Mouse (Mus musculus) liver, embryonic 13.5 days (tissue): ENCODE results near the gene Cckar. TPM values are rescaled to one million over a fixed set of nuclear protein-coding genes. Genes with fewer than 3 reads are reported as not detected.

Experiments
- ATAC-seq: fragments of 200-750 bp; cut with Nextera tagmentation; 2 replicates; pipeline ENCODE4 v1.8.0; 2017; ENCODE audit warnings: low read depth, mild to moderate bottlenecking, moderate number of reproducible peaks, moderate library complexity
- DNase-seq: peaks from one replicate; pipeline ENCODE4 v3.0.0; 2022
- H3K27ac ChIP-seq: fragments of 300-500 bp; sonication (generic); 2 replicates; pipeline ENCODE4 v1.5.1; 2015; ENCODE audit warnings: moderate library complexity, mild to moderate bottlenecking, inconsistent platforms
- H3K27me3 ChIP-seq: fragments of 300-500 bp; sonication (generic); 2 replicates; pipeline ENCODE4 v1.6.1; 2015; ENCODE audit warnings: mild to moderate bottlenecking, inconsistent platforms
- H3K36me3 ChIP-seq: fragments of 300-500 bp; sonication (generic); 2 replicates; pipeline ENCODE4 v1.6.1; 2015; ENCODE audit warnings: mild to moderate bottlenecking, inconsistent platforms
- H3K4me1 ChIP-seq: fragments of 300-500 bp; sonication (generic); replicated peaks from 2 replicates; pipeline ENCODE4 v1.6.1; 2015; ENCODE audit warnings: inconsistent platforms
- H3K4me2 ChIP-seq: fragments of 300-500 bp; sonication (generic); 2 replicates; pipeline ENCODE4 v1.6.1; 2015; ENCODE audit warnings: inconsistent platforms, mild to moderate bottlenecking, moderate library complexity
- H3K4me3 ChIP-seq: fragments of 300-500 bp; sonication (generic); replicated peaks from 2 replicates; pipeline ENCODE4 v1.5.1; 2015; ENCODE audit warnings: mild to moderate bottlenecking, inconsistent platforms
- H3K9ac ChIP-seq: fragments of 300-500 bp; sonication (generic); 2 replicates; pipeline ENCODE4 v1.6.1; 2015; ENCODE audit warnings: mild to moderate bottlenecking, inconsistent platforms
- H3K9me3 ChIP-seq: fragments of 300-500 bp; sonication (generic); replicated peaks from 2 replicates; pipeline ENCODE4 v1.6.1; 2016; ENCODE audit warnings: inconsistent platforms
- WGBS: fragments of 180-500 bp; shearing (Covaris S2); methylation state at CpG from one replicate; pipeline ENCODE4 v1.1.7; 2015; ENCODE audit not compliant: insufficient replicate concordance; 5-methylcytosine and 5-hydroxymethylcytosine counted together
- polyA plus RNA-seq: library from polyadenylated mRNA; unstranded; fragments of >200 nt; fragmentation: Nextera tagmentation; extraction: Ambion mirVana; gene quantifications from 2 replicates; pipeline ENCODE4 v1.2.1, GENCODE M21; 2015

Cckar gene
- polyA plus RNA-seq, 1 experiment from 2014 or later = 0.07 TPM

DNA sequence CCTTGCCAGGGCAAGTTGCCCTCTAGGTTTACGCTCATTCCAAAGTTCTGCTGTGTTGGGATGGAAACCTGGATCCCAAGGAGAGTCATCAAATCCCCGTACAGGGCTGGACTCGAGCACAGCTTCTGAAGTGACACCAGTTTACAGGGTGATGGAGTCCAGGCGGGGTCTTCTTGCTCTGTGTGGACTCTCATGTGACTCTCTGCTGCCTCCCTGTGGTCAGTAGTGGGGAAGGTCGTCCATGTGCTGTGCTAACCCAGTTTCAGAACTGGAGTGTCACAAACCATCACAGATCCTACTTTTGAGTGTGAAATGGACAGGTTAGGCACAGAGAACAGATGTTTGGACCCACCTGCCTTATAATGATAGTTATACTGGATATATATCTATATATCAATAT, 35.2 kb downstream of the Cckar start:
- H3K36me3 ChIP-seq = no peaks in the 10 kb centered on the region
- no peak overlapping the region for H3K4me2 ChIP-seq
- H3K4me1 ChIP-seq = no peaks in the 10 kb centered on the region
- H3K27ac ChIP-seq = no peak overlapping the region
- no peak overlapping the region for H3K9ac ChIP-seq
- no peaks in the 10 kb centered on the region for H3K9me3 ChIP-seq
- H3K4me3 ChIP-seq = no peak overlapping the region
- ATAC-seq = no peak
- 19% methylated on average over 5 of the region's 5 CpGs for WGBS
- DNase-seq = peak; percentile 29
- H3K27me3 ChIP-seq = no peaks in the 10 kb centered on the region

DNA sequence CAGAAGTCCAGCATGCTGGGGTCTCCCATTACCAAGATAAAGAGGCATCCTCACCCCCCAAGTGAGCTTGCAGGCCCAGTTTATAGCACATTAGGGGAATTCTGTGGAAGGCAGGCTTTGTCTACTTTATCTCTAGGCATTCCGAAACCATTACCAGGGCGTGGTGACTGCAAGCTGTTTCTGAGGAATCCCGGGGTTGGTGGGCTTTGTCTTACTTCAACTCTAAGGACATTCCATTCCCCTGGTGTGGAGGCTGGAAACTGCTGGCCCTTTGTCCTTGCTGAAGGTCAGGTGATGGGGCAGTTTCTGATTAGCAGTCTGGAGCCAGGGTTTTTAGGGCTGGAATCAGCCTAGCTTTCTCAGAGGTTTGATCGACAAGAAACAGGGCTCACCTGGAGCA, 36.0 kb downstream of the Cckar start:
- no peaks in the 10 kb centered on the region for H3K9me3 ChIP-seq
- no peak for ATAC-seq
- H3K4me2 ChIP-seq = no peak overlapping the region
- no peaks in the 10 kb centered on the region for H3K27me3 ChIP-seq
- no peaks in the 10 kb centered on the region for H3K36me3 ChIP-seq
- no peaks in the 10 kb centered on the region for H3K4me1 ChIP-seq
- no peak overlapping the region for H3K4me3 ChIP-seq
- no peak for DNase-seq
- H3K27ac ChIP-seq = no peak overlapping the region
- no peak overlapping the region for H3K9ac ChIP-seq
- WGBS = 63% methylated on average over 4 of the region's 4 CpGs

DNA sequence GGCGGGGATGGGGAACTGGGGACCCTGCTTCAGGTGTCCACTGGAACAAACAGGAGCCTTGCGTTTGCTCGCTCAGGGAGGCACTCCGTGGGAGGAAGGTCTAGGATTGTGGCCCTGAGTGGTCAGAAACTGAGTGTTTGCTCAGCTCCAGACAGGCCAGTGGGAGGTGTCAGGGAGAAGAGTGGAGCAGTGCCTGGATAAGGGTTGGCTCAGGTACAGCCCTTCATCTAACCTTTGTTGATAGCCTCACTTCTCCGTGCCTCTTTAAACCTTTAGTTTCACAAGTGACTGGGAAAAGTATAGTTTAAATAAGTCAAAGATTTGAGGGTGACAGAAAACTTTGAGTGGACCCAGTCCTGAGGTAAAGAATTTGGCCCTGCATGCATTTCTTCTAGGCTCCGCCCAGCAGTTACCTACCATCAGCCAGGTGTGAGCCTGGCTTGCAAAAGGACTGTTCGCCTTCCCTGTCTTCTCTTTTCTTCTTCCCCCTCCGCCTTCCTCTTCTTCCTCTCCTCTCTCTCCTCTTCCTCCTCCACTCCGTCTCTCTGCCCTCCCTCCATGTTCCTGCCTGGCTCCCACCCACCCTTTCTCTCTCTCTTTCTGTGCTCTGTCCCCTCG, 37.1 kb downstream of the Cckar start:
- DNase-seq = no peak
- H3K27me3 ChIP-seq = no peaks in the 10 kb centered on the region
- no peaks in the 10 kb centered on the region for H3K9me3 ChIP-seq
- H3K9ac ChIP-seq = no peak overlapping the region
- H3K4me2 ChIP-seq = no peak overlapping the region
- WGBS = 67% methylated on average over 10 of the region's 10 CpGs
- no peaks in the 10 kb centered on the region for H3K36me3 ChIP-seq
- H3K27ac ChIP-seq = no peak overlapping the region
- no peaks in the 10 kb centered on the region for H3K4me1 ChIP-seq
- no peak for ATAC-seq
- H3K4me3 ChIP-seq = no peak overlapping the region

GRCm38 (mm10) chr5:53668021-53668420, 39.5 kb downstream of the Cckar start:
- Histone ChIP-seq H3K36me3 (no peaks in the 10 kb centered on the region), H3K4me3 (no peak overlapping the region), H3K4me1 (no peaks in the 10 kb centered on the region), H3K4me2 (no peak overlapping the region), H3K27me3 (no peaks in the 10 kb centered on the region), H3K9ac (no peak overlapping the region), H3K27ac (no peak overlapping the region), H3K9me3 (no peaks in the 10 kb centered on the region)
- ATAC-seq = no peak
- DNase-seq = no peak
- WGBS = 75% methylated on average over 5 of the region's 5 CpGs

GRCm38 (mm10) chr5:53663665-53664064, 43.8 kb downstream of the Cckar start:
- no peak overlapping the region for H3K27ac ChIP-seq
- no peaks in the 10 kb centered on the region for H3K27me3 ChIP-seq
- ATAC-seq = no peak
- no peak overlapping the region for H3K4me3 ChIP-seq
- H3K4me1 ChIP-seq = no peaks in the 10 kb centered on the region
- no peaks in the 10 kb centered on the region for H3K9me3 ChIP-seq
- no peak for DNase-seq
- H3K4me2 ChIP-seq = no peak overlapping the region
- no peak overlapping the region for H3K9ac ChIP-seq
- H3K36me3 ChIP-seq = no peaks in the 10 kb centered on the region

DNA sequence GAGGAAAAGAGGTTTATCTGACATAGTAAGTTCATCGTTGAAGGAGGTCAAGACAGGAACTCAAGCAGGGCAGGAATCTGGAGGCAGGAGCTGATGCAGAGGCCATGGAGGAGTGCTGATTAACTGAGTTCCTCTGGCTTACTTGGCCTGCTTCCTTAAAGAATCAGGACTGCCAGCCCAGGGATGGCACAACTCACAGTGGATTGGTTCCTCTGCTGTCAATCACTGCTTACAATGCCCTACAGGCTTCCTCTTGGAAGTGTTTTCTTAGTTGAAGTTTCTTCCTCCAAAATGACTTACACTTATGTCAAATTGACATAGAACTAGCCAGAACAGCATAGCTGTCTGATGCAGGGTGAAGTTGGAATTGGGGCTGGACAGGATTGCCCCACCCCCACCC, 45.1 kb downstream of the Cckar start:
- 0% methylated on average over 1 of the region's 1 CpGs for WGBS
- Histone ChIP-seq H3K9ac (no peak overlapping the region), H3K4me3 (no peak overlapping the region), H3K27me3 (no peaks in the 10 kb centered on the region), H3K27ac (no peak overlapping the region), H3K4me1 (no peaks in the 10 kb centered on the region), H3K9me3 (no peaks in the 10 kb centered on the region), H3K4me2 (no peak overlapping the region), H3K36me3 (no peaks in the 10 kb centered on the region)
- no peak for DNase-seq
- ATAC-seq = no peak

DNA sequence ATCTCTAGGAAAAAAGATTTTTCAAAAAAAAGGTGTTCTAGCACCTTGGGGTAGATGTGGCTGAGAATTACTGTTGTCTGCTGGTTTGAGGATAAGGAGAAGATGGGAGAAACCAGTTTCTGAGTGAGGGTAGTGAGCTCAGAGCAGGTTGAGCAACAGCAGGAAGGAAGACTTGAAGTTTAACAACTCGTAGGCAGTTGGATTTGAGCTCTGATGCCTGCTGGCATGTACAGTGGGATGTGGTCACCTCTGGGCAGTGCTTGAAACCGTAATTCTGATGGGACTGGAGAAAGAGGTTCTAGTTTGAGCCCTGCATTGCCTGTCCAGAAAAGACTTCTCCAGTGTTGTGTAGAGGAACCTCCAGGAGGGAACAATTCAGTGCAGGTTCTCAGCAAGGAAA, 46.0 kb downstream of the Cckar start:
- 40% methylated on average over 2 of the region's 2 CpGs for WGBS
- Histone ChIP-seq H3K4me3 (no peak overlapping the region), H3K4me2 (no peak overlapping the region), H3K4me1 (no peaks in the 10 kb centered on the region), H3K9me3 (no peaks in the 10 kb centered on the region), H3K27me3 (no peaks in the 10 kb centered on the region), H3K36me3 (no peaks in the 10 kb centered on the region), H3K27ac (no peak overlapping the region), H3K9ac (no peak overlapping the region)
- ATAC-seq = no peak
- DNase-seq = no peak

DNA sequence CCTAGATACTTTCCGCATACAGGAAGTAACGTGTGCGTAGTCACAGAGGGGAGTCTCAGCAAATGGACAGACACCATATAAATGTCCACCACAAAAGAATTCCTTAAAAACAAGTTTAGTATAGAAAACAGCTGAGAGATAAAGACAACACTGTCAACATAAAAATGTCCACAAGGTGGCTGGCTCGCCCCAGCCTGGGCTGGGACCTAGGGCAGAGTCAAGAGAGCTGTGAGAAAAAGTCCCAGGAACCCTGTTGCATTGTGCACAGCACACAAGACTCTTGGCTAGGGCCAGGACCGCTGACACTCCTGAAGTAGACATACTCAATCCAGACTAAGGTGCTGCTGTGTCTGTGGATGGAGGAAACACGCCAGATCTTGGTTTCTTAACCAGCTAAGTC, 49.6 kb downstream of the Cckar start:
- no peak for DNase-seq
- peak; percentile 39; the same call in 1 of the 2 replicates for ATAC-seq
- WGBS = 76% methylated on average over 6 of the region's 6 CpGs

GRCm38 (mm10) chr5:53656596-53656995, 50.9 kb downstream of the Cckar start:
- H3K4me2 ChIP-seq = no peak overlapping the region
- no peak overlapping the region for H3K9ac ChIP-seq
- DNase-seq = no peak
- ATAC-seq = no peak
- H3K27ac ChIP-seq = no peak overlapping the region
- peaks cover 12% of the 10 kb centered on the region; the same call in 1 of the 2 replicates for H3K36me3 ChIP-seq
- no peaks in the 10 kb centered on the region for H3K4me1 ChIP-seq
- WGBS = 45% methylated on average over 1 of the region's 1 CpGs
- no peaks in the 10 kb centered on the region for H3K9me3 ChIP-seq
- no peaks in the 10 kb centered on the region for H3K27me3 ChIP-seq
- no peak overlapping the region for H3K4me3 ChIP-seq

More for the DNA sequence above, 49.6 kb downstream of the Cckar start:
- H3K27me3 ChIP-seq = no peaks in the 10 kb centered on the region
- H3K36me3 ChIP-seq = 0 out of 2 replicates have a peak, but pooled peaks cover 4% of the 10 kb centered on the region
- no peaks in the 10 kb centered on the region for H3K9me3 ChIP-seq
- no peak overlapping the region for H3K4me3 ChIP-seq
- no peak overlapping the region for H3K4me2 ChIP-seq
- no peaks in the 10 kb centered on the region for H3K4me1 ChIP-seq
- H3K9ac ChIP-seq = no peak overlapping the region
- no peak overlapping the region for H3K27ac ChIP-seq

Other genes with a start within 250 kb of the Cckar start
- 7.4 and 10.3 TPM in 2 replicates for gene Rbpj, start 241.6 kb downstream of the Cckar start, polyA plus RNA-seq
- 6.2 and 7.4 TPM in 2 replicates for gene Tbc1d19, start 101.9 kb upstream of the Cckar start, polyA plus RNA-seq